Mouse (Mus musculus): ENCODE data around the gene Zfp229. TPM values are rescaled to one million over a fixed set of nuclear protein-coding genes. Genes with fewer than 3 reads are reported as not detected.
"Not testable (repeated sequence)": the region's sequence is repeated elsewhere in the genome, so short reads cannot be mapped to it uniquely, and the experiment has no call there.

Gene Zfp229
- polyA plus RNA-seq, 1 experiment from 2014 or later = 1.8 TPM

GRCm38 (mm10) chr17:21733049-21733448 is 2.5 kb downstream of the Zfp229 start:
- Histone ChIP-seq H3K27me3 (ENCODE audit: control insufficient read depth, insufficient read depth, low read depth, low read length) (no peaks in the 10 kb centered on the region), H3K4me2 (ENCODE audit: low read depth, low read length) (peak overlapping the region; percentile 86), H3K4me1 (ENCODE audit: control insufficient read depth, low read depth, low read length) (peaks cover 4% of the 10 kb centered on the region), H3K9ac (ENCODE audit: low read depth, low read length) (peak overlapping the region; percentile 81), H3K36me3 (ENCODE audit: control insufficient read depth, insufficient read depth) (no peaks in the 10 kb centered on the region), H3K4me3 (ENCODE audit: low read depth, low read length) (peak overlapping the region; percentile 83), H3K9me3 (replicated peaks; ENCODE audit: control insufficient read depth, low read length) (no peaks in the 10 kb centered on the region), H3K27ac (ENCODE audit: low read length) (peak overlapping the region; percentile 82)
- ATAC-seq (ENCODE audit: low read depth) = no peak
- WGBS (ENCODE audit: insufficient replicate concordance) = 71% methylated on average over 4 of the region's 4 CpGs

GRCm38 (mm10) chr17:21733529-21734031 is 3.0 kb downstream of the Zfp229 start:
- H3K4me1 ChIP-seq (ENCODE audit: control insufficient read depth, low read depth, low read length) = peaks cover 4% of the 10 kb centered on the region
- peak overlapping the region; percentile 82 for H3K27ac ChIP-seq (ENCODE audit: low read length)
- peak; percentile 97 for ATAC-seq (ENCODE audit: low read depth)
- peak overlapping the region; percentile 83 for H3K4me3 ChIP-seq (ENCODE audit: low read depth, low read length)
- peak overlapping the region; percentile 81 for H3K9ac ChIP-seq (ENCODE audit: low read depth, low read length)
- no peaks in the 10 kb centered on the region for H3K9me3 ChIP-seq (replicated peaks; ENCODE audit: control insufficient read depth, low read length)
- 0% methylated on average over 27 of the region's 27 CpGs for WGBS (ENCODE audit: insufficient replicate concordance)
- H3K27me3 ChIP-seq (ENCODE audit: control insufficient read depth, insufficient read depth, low read depth, low read length) = no peaks in the 10 kb centered on the region
- H3K36me3 ChIP-seq (ENCODE audit: control insufficient read depth, insufficient read depth) = no peaks in the 10 kb centered on the region
- peak overlapping the region; percentile 86 for H3K4me2 ChIP-seq (ENCODE audit: low read depth, low read length)

GRCm38 (mm10) chr17:21752791-21753190 is 22.2 kb downstream of the Zfp229 start:
- no peak overlapping the region for H3K4me2 ChIP-seq (ENCODE audit: low read depth, low read length)
- no peaks in the 10 kb centered on the region for H3K4me1 ChIP-seq (ENCODE audit: control insufficient read depth, low read depth, low read length)
- H3K36me3 ChIP-seq (ENCODE audit: control insufficient read depth, insufficient read depth) = no peaks in the 10 kb centered on the region
- H3K27me3 ChIP-seq (ENCODE audit: control insufficient read depth, insufficient read depth, low read depth, low read length) = peaks cover 15% of the 10 kb centered on the region
- no peak overlapping the region for H3K9ac ChIP-seq (ENCODE audit: low read depth, low read length)
- H3K27ac ChIP-seq (ENCODE audit: low read length) = no peak overlapping the region
- no peak overlapping the region for H3K4me3 ChIP-seq (ENCODE audit: low read depth, low read length)
- 69% methylated on average over 2 of the region's 2 CpGs for WGBS (ENCODE audit: insufficient replicate concordance)
- H3K9me3 ChIP-seq (replicated peaks; ENCODE audit: control insufficient read depth, low read length) = no peaks in the 10 kb centered on the region
- no peak for ATAC-seq (ENCODE audit: low read depth)

GRCm38 (mm10) chr17:21753342-21754208 is 23.0 kb downstream of the Zfp229 start:
- Histone ChIP-seq H3K9ac (ENCODE audit: low read depth, low read length) (no peak overlapping the region), H3K27ac (ENCODE audit: low read length) (no peak overlapping the region), H3K9me3 (replicated peaks; ENCODE audit: control insufficient read depth, low read length) (no peaks in the 10 kb centered on the region), H3K36me3 (ENCODE audit: control insufficient read depth, insufficient read depth) (no peaks in the 10 kb centered on the region), H3K4me2 (ENCODE audit: low read depth, low read length) (peak overlapping the region; percentile 44), H3K27me3 (ENCODE audit: control insufficient read depth, insufficient read depth, low read depth, low read length) (peaks cover 15% of the 10 kb centered on the region), H3K4me1 (ENCODE audit: control insufficient read depth, low read depth, low read length) (no peaks in the 10 kb centered on the region), H3K4me3 (ENCODE audit: low read depth, low read length) (peak overlapping the region; percentile 38)
- WGBS (ENCODE audit: insufficient replicate concordance) = 14% methylated on average over 20 of the region's 20 CpGs
- ATAC-seq (ENCODE audit: low read depth) = no peak

- no peaks in the 10 kb centered on the region for H3K4me1 ChIP-seq (ENCODE audit: control insufficient read depth, low read depth, low read length)
- H3K36me3 ChIP-seq (ENCODE audit: control insufficient read depth, insufficient read depth) = no peaks in the 10 kb centered on the region
- H3K9me3 ChIP-seq (replicated peaks; ENCODE audit: control insufficient read depth, low read length) = no peaks in the 10 kb centered on the region
- H3K9ac ChIP-seq (ENCODE audit: low read depth, low read length) = no peak overlapping the region
- ATAC-seq (ENCODE audit: low read depth) = no peak
- H3K4me3 ChIP-seq (ENCODE audit: low read depth, low read length) = no peak overlapping the region
- H3K27ac ChIP-seq (ENCODE audit: low read length) = no peak overlapping the region
- 65% methylated on average over 2 of the region's 2 CpGs for WGBS (ENCODE audit: insufficient replicate concordance)
- no peaks in the 10 kb centered on the region for H3K27me3 ChIP-seq (ENCODE audit: control insufficient read depth, insufficient read depth, low read depth, low read length)
- H3K4me2 ChIP-seq (ENCODE audit: low read depth, low read length) = no peak overlapping the region
Measured at GRCm38 (mm10) chr17:21770336-21770735, 39.7 kb downstream of the Zfp229 start.

GRCm38 (mm10) chr17:21792256-21792655 is 61.7 kb downstream of the Zfp229 start:
- no peak overlapping the region for H3K4me2 ChIP-seq (ENCODE audit: low read depth, low read length)
- WGBS (ENCODE audit: insufficient replicate concordance) = 55% methylated on average over 4 of the region's 4 CpGs
- H3K9ac ChIP-seq (ENCODE audit: low read depth, low read length) = no peak overlapping the region
- H3K4me1 ChIP-seq (ENCODE audit: control insufficient read depth, low read depth, low read length) = no peaks in the 10 kb centered on the region
- no peak overlapping the region for H3K27ac ChIP-seq (ENCODE audit: low read length)
- H3K9me3 ChIP-seq (replicated peaks; ENCODE audit: control insufficient read depth, low read length) = no peaks in the 10 kb centered on the region
- H3K36me3 ChIP-seq (ENCODE audit: control insufficient read depth, insufficient read depth) = no peaks in the 10 kb centered on the region
- no peaks in the 10 kb centered on the region for H3K27me3 ChIP-seq (ENCODE audit: control insufficient read depth, insufficient read depth, low read depth, low read length)
- H3K4me3 ChIP-seq (ENCODE audit: low read depth, low read length) = no peak overlapping the region
- no peak for ATAC-seq (ENCODE audit: low read depth)

- H3K9ac ChIP-seq (ENCODE audit: low read depth, low read length); H3K36me3 ChIP-seq (ENCODE audit: control insufficient read depth, insufficient read depth); H3K4me3 ChIP-seq (ENCODE audit: low read depth, low read length); ATAC-seq (ENCODE audit: low read depth); H3K4me1 ChIP-seq (ENCODE audit: control insufficient read depth, low read depth, low read length); H3K27ac ChIP-seq (ENCODE audit: low read length); H3K4me2 ChIP-seq (ENCODE audit: low read depth, low read length); H3K9me3 ChIP-seq (replicated peaks; ENCODE audit: control insufficient read depth, low read length); H3K27me3 ChIP-seq (ENCODE audit: control insufficient read depth, insufficient read depth, low read depth, low read length): not testable (repeated sequence)
- 34% methylated on average over 19 of the region's 19 CpGs for WGBS (ENCODE audit: insufficient replicate concordance)
Measured at GRCm38 (mm10) chr17:21801373-21801772, 70.8 kb downstream of the Zfp229 start.

Other genes with a start within 250 kb of the Zfp229 start
- gene Zfp53, start 241.8 kb upstream of the Zfp229 start, polyA plus RNA-seq (2015; fragmentation: Nextera tagmentation; extraction: Ambion mirVana) = 3.1 TPM in 2 replicates
- gene Zfp52, start 195.3 kb upstream of the Zfp229 start, polyA plus RNA-seq (2015; fragmentation: Nextera tagmentation; extraction: Ambion mirVana) = 0.59 and 0.86 TPM in 2 replicates
- 5.1 and 5.2 TPM in 2 replicates for gene Zfp948, start 163.8 kb upstream of the Zfp229 start, polyA plus RNA-seq (2015; fragmentation: Nextera tagmentation; extraction: Ambion mirVana)
- gene Zfp983, start 80.2 kb upstream of the Zfp229 start, polyA plus RNA-seq (2015; fragmentation: Nextera tagmentation; extraction: Ambion mirVana) = 0.91 and 1.5 TPM in 2 replicates
- gene Gm10226, start 38.9 kb upstream of the Zfp229 start, polyA plus RNA-seq (2015; fragmentation: Nextera tagmentation; extraction: Ambion mirVana) = 2.6 and 4.6 TPM in 2 replicates
- 3.4 and 3.7 TPM in 2 replicates for gene Zfp760, start 23.1 kb upstream of the Zfp229 start, polyA plus RNA-seq (2015; fragmentation: Nextera tagmentation; extraction: Ambion mirVana)
- gene Zfp820, start 115.0 kb downstream of the Zfp229 start, polyA plus RNA-seq (2015; fragmentation: Nextera tagmentation; extraction: Ambion mirVana) = 1.0 and 1.4 TPM in 2 replicates
- 0.85 and 1.4 TPM in 2 replicates for gene Zfp995, start 179.1 kb downstream of the Zfp229 start, polyA plus RNA-seq (2015; fragmentation: Nextera tagmentation; extraction: Ambion mirVana)
- 8.2 and 8.5 TPM in 2 replicates for gene Zfp942, start 231.7 kb downstream of the Zfp229 start, polyA plus RNA-seq (2015; fragmentation: Nextera tagmentation; extraction: Ambion mirVana)
- gene Zfp943, start 231.8 kb downstream of the Zfp229 start, polyA plus RNA-seq (2015; fragmentation: Nextera tagmentation; extraction: Ambion mirVana) = 6.1 and 6.2 TPM in 2 replicates

Data from liver, embryonic 16.5 days (tissue).